ENCODE assay signal across 9 mouse cellular contexts in the genomic region with DNA sequence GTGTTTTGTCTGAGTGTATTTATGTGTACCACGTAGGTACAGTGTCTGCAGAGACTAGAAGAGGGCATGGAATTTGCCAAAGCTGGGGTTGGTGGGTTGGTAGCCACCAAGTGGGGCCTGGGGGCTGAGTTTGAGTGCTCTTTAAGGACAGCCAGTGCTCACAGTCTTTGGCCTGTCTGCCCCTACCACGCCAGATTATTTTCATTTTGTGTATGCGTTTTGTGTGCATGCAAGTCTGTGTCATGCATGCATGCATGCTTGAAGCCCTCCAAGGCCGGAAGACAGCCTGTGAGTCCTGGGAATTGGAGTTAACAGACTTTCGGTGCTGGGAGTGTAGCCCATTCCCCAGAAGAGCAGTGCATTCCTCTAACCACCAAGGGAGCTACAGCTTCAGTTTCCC. TPM values are rescaled to one million over a fixed set of nuclear protein-coding genes. Genes with fewer than 3 reads are reported as not detected.
DNase-seq lines count a peak whose midpoint lies in the region; ATAC-seq lines count a peak whose summit lies in the region.
"Had no signal": no experiment of that assay in that cellular context is flagged by ENCODE, and none has a peak within 500 bp of the region (broad histone marks: within the 10 kb centered on the region; RNA-seq: fewer than 3 reads in every experiment).

No protein-coding gene starts in this region.

- H3K4me1 ChIP-seq in lung, embryonic 15.5 days, result peaks cover 39% of the 10 kb centered on the region
- peaks cover 10% of the 10 kb centered on the region; the same call in 1 of the 2 replicates for H3K4me1 ChIP-seq in forebrain, embryonic 11.5 days (replicated peaks; ENCODE audit: control insufficient read depth, insufficient read depth, low read length)
- H3K4me1 ChIP-seq in limb, embryonic 12.5 days (replicated peaks), result peaks cover 18% of the 10 kb centered on the region
- H3K4me1 ChIP-seq in neural tube, embryonic 15.5 days, result peaks cover 30% of the 10 kb centered on the region

- no peak overlapping the region for H3K27ac ChIP-seq in lung, embryonic 15.5 days
- no peak overlapping the region for H3K27ac ChIP-seq in forebrain, embryonic 11.5 days (ENCODE audit: low read depth, low read length)
- no peak overlapping the region for H3K27ac ChIP-seq in limb, embryonic 12.5 days
- no peak overlapping the region for H3K27ac ChIP-seq in neural tube, embryonic 15.5 days (replicated peaks)

- DNase-seq in lung, postnatal 14 days, result no peak
- DNase-seq in forebrain, embryonic 11.5 days (ENCODE audit: low spot score), result no peak
- no peak for DNase-seq in spleen, postnatal 4 days (ENCODE audit: low spot score in 2 of 2)
- no peak for DNase-seq in right cerebral cortex, adult 2 months (ENCODE audit: low spot score in 2 of 2)
- DNase-seq in testis, postnatal 10 days (ENCODE audit: low spot score), result no peak

- H3K9ac ChIP-seq in lung, embryonic 15.5 days, result peak overlapping the region; percentile 27; the same call in 1 of the 2 replicates
- H3K9ac ChIP-seq in forebrain, embryonic 11.5 days (ENCODE audit: low read length), result no peak overlapping the region
- H3K9ac ChIP-seq in limb, embryonic 12.5 days (replicated peaks), result no peak overlapping the region; the same call in 1 of the 2 replicates
- peak overlapping the region; percentile 41 for H3K9ac ChIP-seq in neural tube, embryonic 15.5 days (replicated peaks)

- H3K36me3 ChIP-seq in lung, embryonic 15.5 days, result peaks cover 43% of the 10 kb centered on the region
- no peaks in the 10 kb centered on the region; the same call in 1 of the 2 replicates for H3K36me3 ChIP-seq in forebrain, embryonic 11.5 days (ENCODE audit: control insufficient read depth, insufficient read depth, low read length)
- peaks cover 53% of the 10 kb centered on the region for H3K36me3 ChIP-seq in limb, embryonic 12.5 days
- H3K36me3 ChIP-seq in neural tube, embryonic 15.5 days, result peaks cover 43% of the 10 kb centered on the region

- peak overlapping the region; percentile 82 for H3K4me2 ChIP-seq in lung, embryonic 15.5 days
- peak overlapping the region; percentile 79 for H3K4me2 ChIP-seq in forebrain, embryonic 11.5 days (ENCODE audit: low read depth, low read length, severe bottlenecking)
- peak overlapping the region; percentile 77 for H3K4me2 ChIP-seq in limb, embryonic 12.5 days
- peak overlapping the region; percentile 76 for H3K4me2 ChIP-seq in neural tube, embryonic 15.5 days

- WGBS in lung, embryonic 15.5 days, result 79% methylated on average over 5 of the region's 5 CpGs
- WGBS in forebrain, embryonic 11.5 days, result 89% methylated on average over 5 of the region's 5 CpGs
- 83% methylated on average over 5 of the region's 5 CpGs for WGBS in limb, embryonic 12.5 days
- 81% methylated on average over 5 of the region's 5 CpGs for WGBS in neural tube, embryonic 15.5 days

- peak overlapping the region; percentile 87 for H3K4me3 ChIP-seq in lung, embryonic 15.5 days
- H3K4me3 ChIP-seq in forebrain, embryonic 11.5 days (ENCODE audit: low read depth, low read length), result peak overlapping the region; percentile 75
- H3K4me3 ChIP-seq in limb, embryonic 12.5 days (replicated peaks), result peak overlapping the region; percentile 89; the same call in 1 of the 2 replicates
- peak overlapping the region; percentile 84 for H3K4me3 ChIP-seq in neural tube, embryonic 15.5 days (replicated peaks)

- no peak for ATAC-seq in lung, embryonic 15.5 days (ENCODE audit: borderline replicate concordance, extremely low read depth, low FRiP score, low TSS enrichment)
- no peak for ATAC-seq in forebrain, embryonic 11.5 days (replicated peaks; ENCODE audit: low FRiP score)
- ATAC-seq in limb, embryonic 12.5 days (ENCODE audit: insufficient number of reproducible peaks, insufficient read depth, low FRiP score, low TSS enrichment, low read depth), result no peak
- ATAC-seq in neural tube, embryonic 15.5 days (ENCODE audit: low FRiP score), result no peak
- ATAC-seq: activated CD4-positive, CD25-positive, alpha-beta regulatory T cell, adult 4 months had no signal

- no peaks in the 10 kb centered on the region for H3K9me3 ChIP-seq in lung, embryonic 15.5 days
- no peaks in the 10 kb centered on the region for H3K9me3 ChIP-seq in forebrain, embryonic 11.5 days (ENCODE audit: control insufficient read depth, low read length)
- no peaks in the 10 kb centered on the region for H3K9me3 ChIP-seq in limb, embryonic 12.5 days
- no peaks in the 10 kb centered on the region for H3K9me3 ChIP-seq in neural tube, embryonic 15.5 days (replicated peaks)

- H3K27me3 ChIP-seq in lung, embryonic 15.5 days, result no peaks in the 10 kb centered on the region
- H3K27me3 ChIP-seq in forebrain, embryonic 11.5 days (ENCODE audit: control insufficient read depth, insufficient read depth, low read length), result no peaks in the 10 kb centered on the region
- no peaks in the 10 kb centered on the region for H3K27me3 ChIP-seq in limb, embryonic 12.5 days
- H3K27me3 ChIP-seq in neural tube, embryonic 15.5 days (replicated peaks), result no peaks in the 10 kb centered on the region

RNA-seq across cellular contexts. Expression of gene Gpx4, which starts 8.4 kb away (rescaled TPM):
- 523 and 535 TPM in 2 replicates for polyA plus RNA-seq in lung, embryonic 15.5 days (2015; fragmentation: Nextera tagmentation; extraction: Ambion mirVana)
- 506 and 516 TPM in 2 replicates for polyA plus RNA-seq in forebrain, embryonic 11.5 days (2014; fragmentation: Nextera tagmentation; extraction: Ambion mirVana)
- 463 and 494 TPM in 2 replicates for polyA plus RNA-seq in limb, embryonic 12.5 days (2016; fragmentation: Nextera tagmentation; extraction: Ambion mirVana)
- 559 and 600 TPM in 2 replicates for polyA plus RNA-seq in neural tube, embryonic 15.5 days (2015; fragmentation: Nextera tagmentation; extraction: Ambion mirVana)

RNA-seq across cellular contexts. Expression of gene Polr2e, which starts 15.8 kb away (rescaled TPM):
- polyA plus RNA-seq in lung, embryonic 15.5 days (2015; fragmentation: Nextera tagmentation; extraction: Ambion mirVana), result 223 and 225 TPM in 2 replicates
- 217 and 243 TPM in 2 replicates for polyA plus RNA-seq in forebrain, embryonic 11.5 days (2014; fragmentation: Nextera tagmentation; extraction: Ambion mirVana)
- polyA plus RNA-seq in limb, embryonic 12.5 days (2016; fragmentation: Nextera tagmentation; extraction: Ambion mirVana), result 241 and 251 TPM in 2 replicates
- polyA plus RNA-seq in neural tube, embryonic 15.5 days (2015; fragmentation: Nextera tagmentation; extraction: Ambion mirVana), result 134 and 148 TPM in 2 replicates

RNA-seq across cellular contexts. Expression of gene Arhgap45, which starts 38.9 kb away (rescaled TPM):
- 16.8 and 19.8 TPM in 2 replicates for polyA plus RNA-seq in lung, embryonic 15.5 days (2015; fragmentation: Nextera tagmentation; extraction: Ambion mirVana)
- polyA plus RNA-seq in forebrain, embryonic 11.5 days (2014; fragmentation: Nextera tagmentation; extraction: Ambion mirVana), result 4.6 and 4.9 TPM in 2 replicates
- polyA plus RNA-seq in limb, embryonic 12.5 days (2016; fragmentation: Nextera tagmentation; extraction: Ambion mirVana), result 12.5 and 12.6 TPM in 2 replicates
- polyA plus RNA-seq in neural tube, embryonic 15.5 days (2015; fragmentation: Nextera tagmentation; extraction: Ambion mirVana), result 2.0 and 13.7 TPM in 2 replicates

RNA-seq across cellular contexts. Expression of gene Sbno2, which starts 50.0 kb away (rescaled TPM):
- polyA plus RNA-seq in lung, embryonic 15.5 days (2015; fragmentation: Nextera tagmentation; extraction: Ambion mirVana), result 15.5 and 16.6 TPM in 2 replicates
- polyA plus RNA-seq in forebrain, embryonic 11.5 days (2014; fragmentation: Nextera tagmentation; extraction: Ambion mirVana), result 12.5 and 13.6 TPM in 2 replicates
- polyA plus RNA-seq in limb, embryonic 12.5 days (2016; fragmentation: Nextera tagmentation; extraction: Ambion mirVana), result 13.9 and 14.4 TPM in 2 replicates
- 11.7 and 12.8 TPM in 2 replicates for polyA plus RNA-seq in neural tube, embryonic 15.5 days (2015; fragmentation: Nextera tagmentation; extraction: Ambion mirVana)

RNA-seq across cellular contexts. Expression of gene Abca7, which starts 59.1 kb away (rescaled TPM):
- 3.5 and 4.3 TPM in 2 replicates for polyA plus RNA-seq in lung, embryonic 15.5 days (2015; fragmentation: Nextera tagmentation; extraction: Ambion mirVana)
- 3.4 and 3.9 TPM in 2 replicates for polyA plus RNA-seq in forebrain, embryonic 11.5 days (2014; fragmentation: Nextera tagmentation; extraction: Ambion mirVana)
- 2.1 and 2.3 TPM in 2 replicates for polyA plus RNA-seq in limb, embryonic 12.5 days (2016; fragmentation: Nextera tagmentation; extraction: Ambion mirVana)
- 5.2 and 5.6 TPM in 2 replicates for polyA plus RNA-seq in neural tube, embryonic 15.5 days (2015; fragmentation: Nextera tagmentation; extraction: Ambion mirVana)

Comparison
In these comparisons a context has a peak if more than half of its experiments do, and no peak if none do; other contexts are left out.
1. H3K9ac ChIP-seq: peak in lung, embryonic 15.5 days (single experiment) and neural tube, embryonic 15.5 days (single experiment); none in forebrain, embryonic 11.5 days (single experiment) and limb, embryonic 12.5 days (single experiment).
2. Peak in every context shown above with its lines, with median percentiles within 50 percentile points of each other: H3K4me2 ChIP-seq and H3K4me3 ChIP-seq.